Mouse (Mus musculus) limb, embryonic 12.5 days (tissue): ENCODE results near the gene Olfr1023. TPM values are rescaled to one million over a fixed set of nuclear protein-coding genes. Genes with fewer than 3 reads are reported as not detected.

Experiments
- ATAC-seq: fragments of 200-750 bp; cut with Nextera tagmentation; 2 replicates; pipeline ENCODE4 v1.8.0; 2017; ENCODE audit warnings: low read depth, moderate TSS enrichment; ENCODE audit not compliant: insufficient number of reproducible peaks, insufficient read depth, low FRiP score, low TSS enrichment
- H3K27ac ChIP-seq: fragments of 300-500 bp; sonication (generic); 2 replicates; pipeline ENCODE4 v1.5.1; 2016; ENCODE audit warnings: mild to moderate bottlenecking, moderate library complexity
- H3K27me3 ChIP-seq: fragments of 300-500 bp; sonication (generic); 2 replicates; pipeline ENCODE4 v1.6.1; 2016; ENCODE audit warnings: mild to moderate bottlenecking, moderate library complexity
- H3K36me3 ChIP-seq: fragments of 300-500 bp; sonication (generic); 2 replicates; pipeline ENCODE4 v1.6.1; 2016; ENCODE audit warnings: mild to moderate bottlenecking, moderate library complexity
- H3K4me1 ChIP-seq: fragments of 300-500 bp; sonication (generic); replicated peaks from 2 replicates; pipeline ENCODE4 v1.6.1; 2016
- H3K4me2 ChIP-seq: fragments of 300-500 bp; sonication (generic); 2 replicates; pipeline ENCODE4 v1.6.1; 2016; ENCODE audit warnings: mild to moderate bottlenecking, moderate library complexity
- H3K4me3 ChIP-seq: fragments of 300-500 bp; sonication (generic); replicated peaks from 2 replicates; pipeline ENCODE4 v1.5.1; 2016; ENCODE audit warnings: mild to moderate bottlenecking
- H3K9ac ChIP-seq: fragments of 300-500 bp; sonication (generic); replicated peaks from 2 replicates; pipeline ENCODE4 v1.6.1; 2016; ENCODE audit warnings: mild to moderate bottlenecking, moderate library complexity
- H3K9me3 ChIP-seq: fragments of 300-500 bp; sonication (generic); 2 replicates; pipeline ENCODE4 v1.6.1; 2016; ENCODE audit warnings: mild to moderate bottlenecking, moderate library complexity
- WGBS: fragments of 180-500 bp; shearing (Covaris S2); methylation state at CpG from one replicate; pipeline ENCODE4 v1.1.7; 2016; 5-methylcytosine and 5-hydroxymethylcytosine counted together
- polyA plus RNA-seq: library from polyadenylated mRNA; unstranded; fragments of >200 nt; fragmentation: Nextera tagmentation; extraction: Ambion mirVana; gene quantifications from 2 replicates; pipeline ENCODE4 v1.2.1, GENCODE M21; 2016

Gene Olfr1023
- polyA plus RNA-seq, result not detected in 2 replicates

GRCm38 (mm10) chr2:85885340-85885739 lies at the start of gene Olfr1023:
Gene Olfr1023 (plus strand): TSS chr2:85885640.
- WGBS, result 69% methylated on average over 2 of the region's 2 CpGs
- Histone ChIP-seq H3K4me3 (no peak within 1 kb of the TSS), H3K27me3 (no peaks in the 10 kb centered on the region), H3K4me1 (no peaks in the 10 kb centered on the region), H3K9me3 (no peaks in the 10 kb centered on the region), H3K36me3 (no peaks in the 10 kb centered on the region), H3K27ac (no peak within 1 kb of the TSS), H3K9ac (no peak within 1 kb of the TSS), H3K4me2 (no peak within 1 kb of the TSS)
- no peak for ATAC-seq

- no peaks in the 10 kb centered on the region for H3K27me3 ChIP-seq
- no peak within 1 kb of the TSS for H3K9ac ChIP-seq
- no peak for ATAC-seq
- no peaks in the 10 kb centered on the region for H3K36me3 ChIP-seq
- H3K4me1 ChIP-seq, result no peaks in the 10 kb centered on the region
- no peak within 1 kb of the TSS for H3K27ac ChIP-seq
- H3K4me3 ChIP-seq, result no peak within 1 kb of the TSS
- H3K4me2 ChIP-seq, result no peak within 1 kb of the TSS
- H3K9me3 ChIP-seq, result no peaks in the 10 kb centered on the region
These were observed 40.1 kb upstream of the Olfr1023 start, which contains the start of gene Olfr1019 for GRCm38 (mm10) chr2:85845383-85845782. Gene Olfr1019 (minus strand): TSS chr2:85845483.

DNA sequence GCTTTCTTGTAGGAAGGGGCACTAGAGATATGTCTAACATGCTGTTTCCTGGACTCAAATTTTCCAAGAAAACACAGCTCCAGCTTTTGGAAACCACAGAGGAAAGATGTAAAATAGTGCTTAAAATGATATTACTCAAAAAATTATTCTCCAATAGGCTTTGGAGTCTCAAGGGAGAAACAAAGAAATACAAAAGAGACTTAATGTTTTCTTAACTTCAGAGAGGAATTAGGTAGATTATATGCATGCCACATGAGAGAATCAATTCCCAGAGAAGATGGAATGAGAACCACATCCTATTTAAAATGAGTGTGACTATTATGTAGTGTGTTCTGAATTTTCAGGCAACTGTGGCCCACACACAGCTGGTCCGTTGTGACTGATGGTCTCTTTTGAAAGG lies 38.7 kb upstream of the Olfr1023 start, which contains the start of gene Olfr1020:
Gene Olfr1020 (plus strand): TSS at position 301 of the 400 bp plus-strand sequence.
- 84% methylated on average over 1 of the region's 1 CpGs for WGBS
- Histone ChIP-seq H3K4me2 (no peak within 1 kb of the TSS), H3K9me3 (no peaks in the 10 kb centered on the region), H3K4me1 (no peaks in the 10 kb centered on the region), H3K36me3 (no peaks in the 10 kb centered on the region), H3K27me3 (no peaks in the 10 kb centered on the region), H3K27ac (no peak within 1 kb of the TSS), H3K9ac (no peak within 1 kb of the TSS), H3K4me3 (no peak within 1 kb of the TSS)
- no peak for ATAC-seq

- 61% methylated on average over 2 of the region's 2 CpGs for WGBS
- H3K4me1 ChIP-seq, result no peaks in the 10 kb centered on the region
- H3K36me3 ChIP-seq, result no peaks in the 10 kb centered on the region
- no peak within 1 kb of the TSS for H3K4me2 ChIP-seq
- H3K4me3 ChIP-seq, result no peak within 1 kb of the TSS
- no peak for ATAC-seq
- no peaks in the 10 kb centered on the region for H3K9me3 ChIP-seq
- no peak within 1 kb of the TSS for H3K9ac ChIP-seq
- no peak within 1 kb of the TSS for H3K27ac ChIP-seq
- H3K27me3 ChIP-seq, result no peaks in the 10 kb centered on the region
These were observed 17.1 kb upstream of the Olfr1023 start, which contains the start of gene Olfr1022 for GRCm38 (mm10) chr2:85868294-85868693. Gene Olfr1022 (plus strand): TSS chr2:85868594.

DNA sequence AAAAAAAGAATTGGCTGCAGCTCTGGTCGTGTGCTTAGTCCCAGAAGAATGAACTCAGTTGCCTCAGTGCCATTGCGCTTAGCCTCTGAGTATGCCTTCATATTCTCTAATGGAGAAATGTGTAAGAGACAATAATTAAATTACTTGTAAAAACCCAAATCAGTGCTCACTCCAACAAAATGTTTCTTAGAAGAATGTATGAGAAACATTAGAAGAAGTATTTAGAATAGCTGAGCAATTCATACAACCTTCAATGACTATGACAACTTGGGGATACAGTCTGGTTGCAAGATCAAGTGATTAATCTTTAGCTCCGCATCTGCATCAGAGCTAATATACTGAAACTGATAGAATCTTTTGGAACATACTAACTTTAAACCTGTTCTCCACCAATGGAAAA lies 19.5 kb downstream of the Olfr1023 start, which contains the start of gene Olfr1024:
Gene Olfr1024 (minus strand): TSS at position 101 of the 400 bp plus-strand sequence.
- Histone ChIP-seq H3K9me3 (no peaks in the 10 kb centered on the region), H3K27me3 (no peaks in the 10 kb centered on the region), H3K4me1 (no peaks in the 10 kb centered on the region), H3K9ac (no peak within 1 kb of the TSS), H3K27ac (no peak within 1 kb of the TSS), H3K4me3 (no peak within 1 kb of the TSS), H3K36me3 (no peaks in the 10 kb centered on the region), H3K4me2 (no peak within 1 kb of the TSS)
- WGBS, result 85% methylated on average over 3 of the region's 3 CpGs
- no peak for ATAC-seq

- H3K27me3 ChIP-seq, result no peaks in the 10 kb centered on the region
- H3K4me2 ChIP-seq, result no peak overlapping the region
- H3K9me3 ChIP-seq, result no peaks in the 10 kb centered on the region
- H3K27ac ChIP-seq, result no peak overlapping the region
- ATAC-seq, result no peak
- H3K36me3 ChIP-seq, result no peaks in the 10 kb centered on the region
- H3K9ac ChIP-seq, result no peak overlapping the region
- no peak overlapping the region for H3K4me3 ChIP-seq
- H3K4me1 ChIP-seq, result no peaks in the 10 kb centered on the region
These were observed 27.8 kb downstream of the Olfr1023 start for GRCm38 (mm10) chr2:85913197-85913596.

DNA sequence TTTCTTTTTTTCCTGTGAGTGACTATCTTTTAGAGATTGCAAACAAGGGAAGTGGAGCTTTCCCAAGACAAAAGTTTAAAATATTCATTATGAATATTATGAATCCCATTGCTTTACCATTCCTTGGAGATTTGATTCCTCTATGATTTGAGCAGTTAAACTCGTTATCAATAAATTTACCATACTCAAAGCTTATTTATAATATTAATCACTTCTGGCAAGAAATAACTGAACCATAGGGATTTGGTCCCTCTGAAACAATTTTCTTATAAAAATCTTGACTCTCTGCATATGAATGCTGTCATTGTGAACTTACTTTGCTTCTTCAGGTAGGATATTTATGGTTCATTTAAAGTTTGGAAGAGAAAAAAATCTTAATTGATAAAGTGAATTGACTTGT lies 29.5 kb downstream of the Olfr1023 start, which contains the start of gene Olfr1025-ps1:
Gene Olfr1025-ps1 (plus strand): TSS at position 301 of the 400 bp plus-strand sequence.
- Histone ChIP-seq H3K9me3 (no peaks in the 10 kb centered on the region), H3K9ac (no peak within 1 kb of the TSS), H3K27ac (no peak within 1 kb of the TSS), H3K4me1 (no peaks in the 10 kb centered on the region), H3K4me3 (no peak within 1 kb of the TSS), H3K27me3 (no peaks in the 10 kb centered on the region), H3K36me3 (no peaks in the 10 kb centered on the region), H3K4me2 (no peak within 1 kb of the TSS)
- no peak for ATAC-seq
- WGBS, result 58% methylated on average over 1 of the region's 1 CpGs

DNA sequence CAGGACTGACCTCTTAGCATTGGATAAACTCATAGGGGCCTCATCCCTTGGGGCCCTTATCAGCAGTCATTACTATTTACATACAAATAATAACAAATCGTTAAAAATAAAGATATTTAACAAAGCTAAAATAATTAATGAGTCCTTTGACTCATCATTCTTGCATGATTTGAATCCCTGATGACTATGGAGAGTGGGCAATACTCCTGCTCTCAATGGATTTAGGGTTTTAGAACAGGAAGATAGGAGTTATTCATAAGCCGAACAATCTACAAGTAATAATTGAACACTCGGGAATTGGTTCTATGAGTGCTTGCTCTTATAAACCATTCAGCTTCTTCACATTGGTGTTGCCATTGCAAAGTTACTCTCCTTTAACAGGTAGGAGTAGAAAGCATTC lies 35.8 kb downstream of the Olfr1023 start, which contains the start of gene Olfr1026:
Gene Olfr1026 (plus strand): TSS at position 301 of the 400 bp plus-strand sequence.
- Histone ChIP-seq H3K27ac (no peak within 1 kb of the TSS), H3K9me3 (no peaks in the 10 kb centered on the region), H3K4me2 (no peak within 1 kb of the TSS), H3K9ac (no peak within 1 kb of the TSS), H3K36me3 (no peaks in the 10 kb centered on the region), H3K27me3 (no peaks in the 10 kb centered on the region), H3K4me1 (no peaks in the 10 kb centered on the region), H3K4me3 (no peak within 1 kb of the TSS)
- 89% methylated on average over 3 of the region's 3 CpGs for WGBS
- ATAC-seq, result no peak

Other genes starting within 250 kb of the Olfr1023 start
- not detected in 2 replicates for gene Olfr1002, start 234.9 kb upstream of the Olfr1023 start, polyA plus RNA-seq
- not detected in 2 replicates for gene Olfr154, start 221.2 kb upstream of the Olfr1023 start, polyA plus RNA-seq
- gene Olfr1006, start 206.9 kb upstream of the Olfr1023 start, polyA plus RNA-seq, result not detected in 2 replicates
- not detected in 2 replicates for gene Olfr1008, start 196.2 kb upstream of the Olfr1023 start, polyA plus RNA-seq
- gene Olfr1009, start 170.2 kb upstream of the Olfr1023 start, polyA plus RNA-seq, result not detected in 2 replicates
- gene Olfr1012, start 122.9 kb upstream of the Olfr1023 start, polyA plus RNA-seq, result not detected in 2 replicates
- gene Olfr1013, start 118.5 kb upstream of the Olfr1023 start, polyA plus RNA-seq, result not detected in 2 replicates
- gene Olfr1014, start 112.9 kb upstream of the Olfr1023 start, polyA plus RNA-seq, result not detected in 2 replicates
- gene Olfr1015, start 103.6 kb upstream of the Olfr1023 start, polyA plus RNA-seq, result not detected in 2 replicates
- gene Olfr1016, start 83.1 kb upstream of the Olfr1023 start, polyA plus RNA-seq, result not detected in 2 replicates
- gene Olfr1018, start 67.2 kb upstream of the Olfr1023 start, polyA plus RNA-seq, result not detected in 2 replicates
- not detected in 2 replicates for gene Olfr1019, start 40.2 kb upstream of the Olfr1023 start, polyA plus RNA-seq
- gene Olfr1020, start 38.6 kb upstream of the Olfr1023 start, polyA plus RNA-seq, result not detected in 2 replicates
- not detected in 2 replicates for gene Olfr1022, start 17.0 kb upstream of the Olfr1023 start, polyA plus RNA-seq
- not detected in 2 replicates for gene Olfr1024, start 19.4 kb downstream of the Olfr1023 start, polyA plus RNA-seq
- gene Olfr1025-ps1, start 29.6 kb downstream of the Olfr1023 start, polyA plus RNA-seq, result not detected in 2 replicates
- not detected in 2 replicates for gene Olfr1026, start 35.9 kb downstream of the Olfr1023 start, polyA plus RNA-seq
- not detected in 2 replicates for gene Olfr1028, start 64.8 kb downstream of the Olfr1023 start, polyA plus RNA-seq
- gene Olfr1029, start 88.3 kb downstream of the Olfr1023 start, polyA plus RNA-seq, result not detected in 2 replicates
- not detected in 2 replicates for gene Olfr1030, start 93.6 kb downstream of the Olfr1023 start, polyA plus RNA-seq
- not detected in 2 replicates for gene Olfr1031, start 104.7 kb downstream of the Olfr1023 start, polyA plus RNA-seq
- not detected in 2 replicates for gene Olfr1032, start 119.9 kb downstream of the Olfr1023 start, polyA plus RNA-seq
- not detected in 2 replicates for gene Olfr1033, start 135.0 kb downstream of the Olfr1023 start, polyA plus RNA-seq
- 0.04 TPM in 1 of 2 replicates, not detected in the other for gene Olfr1034, start 160.2 kb downstream of the Olfr1023 start, polyA plus RNA-seq
- not detected in 2 replicates for gene Olfr1036, start 188.4 kb downstream of the Olfr1023 start, polyA plus RNA-seq
- not detected in 2 replicates for gene Olfr1037, start 201.7 kb downstream of the Olfr1023 start, polyA plus RNA-seq